Mouse (Mus musculus) heart, postnatal 4 days (tissue): Measurements from ENCODE around the gene Dab1. TPM values are rescaled to one million over a fixed set of nuclear protein-coding genes. Genes with fewer than 3 reads are reported as not detected.

ENCODE experiments used
- DNase-seq: peaks from one replicate; pipeline ENCODE4 v3.0.0; 2021
- total RNA-seq, 2 experiments: library from RNA; stranded (reverse); gene quantifications; 2 replicates each; pipeline ENCODE4 v1.2.3; 2021

The Dab1 gene
- total RNA-seq, 2 experiments from 2014 or later, result 0.29 to 0.67 TPM

DNA sequence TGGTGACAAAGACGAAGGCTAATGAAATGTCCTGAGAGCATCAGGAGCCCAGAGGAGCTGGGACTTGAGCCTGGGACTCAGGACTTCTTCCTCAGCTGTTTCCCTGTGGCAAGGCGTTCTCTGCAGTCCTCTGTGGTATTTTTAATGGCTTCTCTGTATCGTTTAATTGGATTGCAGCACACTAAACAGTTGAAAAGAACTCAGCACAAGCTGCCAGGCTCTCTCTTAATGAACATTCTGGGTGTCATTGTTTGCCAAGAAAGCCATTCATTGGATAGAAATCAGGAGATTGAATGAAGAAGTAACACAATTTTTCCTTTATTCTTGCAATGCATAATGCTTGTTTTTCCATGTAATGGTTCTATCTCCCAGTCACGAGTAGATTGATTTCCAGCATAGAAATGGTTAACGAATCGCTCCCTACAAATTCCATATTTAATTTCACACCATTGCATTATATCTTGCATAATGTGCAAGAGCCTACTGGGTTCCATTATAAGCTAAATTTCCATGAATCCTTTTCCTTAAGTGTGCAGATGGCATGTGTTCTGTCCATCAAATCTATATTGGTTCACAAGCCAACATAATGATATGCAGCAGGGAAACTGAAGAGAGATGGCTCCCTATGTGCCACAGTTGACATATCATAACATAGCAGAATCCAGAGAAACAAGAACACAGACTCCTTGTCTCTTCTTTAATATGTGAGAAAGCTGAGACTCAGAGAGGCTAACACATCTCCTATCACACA lies 650.4 kb downstream of the Dab1 start:
- no peak for DNase-seq

DNA sequence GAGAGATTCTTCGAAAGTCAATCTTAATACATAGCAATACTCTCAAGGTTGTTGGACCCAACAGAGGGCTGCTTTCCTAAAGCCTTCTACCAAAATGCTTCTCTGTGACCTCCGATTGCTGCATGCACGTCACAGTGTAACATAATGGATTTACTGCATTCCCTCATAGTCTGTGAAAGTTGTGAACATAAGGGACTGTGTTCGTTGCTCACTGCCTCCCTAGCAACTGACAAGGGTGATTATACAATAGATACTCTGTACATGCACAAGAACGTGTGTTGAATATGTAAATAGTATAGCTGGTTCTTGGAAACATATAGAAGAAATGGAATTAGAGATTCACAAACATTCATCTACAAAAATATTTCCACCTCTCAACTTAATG lies 651.0 kb downstream of the Dab1 start:
- DNase-seq, result no peak

DNA sequence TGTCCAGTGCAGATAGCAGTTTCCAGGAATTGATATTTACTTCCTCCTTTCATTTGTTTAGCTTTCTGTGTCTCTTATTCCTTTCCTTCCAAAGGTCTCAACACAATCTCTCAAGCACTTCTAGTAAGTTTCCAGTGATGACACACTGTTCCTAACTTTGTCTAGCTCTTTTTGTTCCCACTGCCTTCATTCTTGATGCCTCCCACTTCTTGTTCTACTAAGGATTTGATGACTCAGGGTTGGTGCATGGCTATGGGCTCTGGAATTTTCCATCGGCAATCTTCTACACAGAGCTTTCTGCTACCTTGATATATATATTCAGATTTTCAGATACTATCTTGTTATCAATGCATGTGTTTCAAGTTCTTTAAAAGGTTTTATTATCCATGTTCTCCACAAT lies 656.1 kb downstream of the Dab1 start:
- no peak for DNase-seq

DNA sequence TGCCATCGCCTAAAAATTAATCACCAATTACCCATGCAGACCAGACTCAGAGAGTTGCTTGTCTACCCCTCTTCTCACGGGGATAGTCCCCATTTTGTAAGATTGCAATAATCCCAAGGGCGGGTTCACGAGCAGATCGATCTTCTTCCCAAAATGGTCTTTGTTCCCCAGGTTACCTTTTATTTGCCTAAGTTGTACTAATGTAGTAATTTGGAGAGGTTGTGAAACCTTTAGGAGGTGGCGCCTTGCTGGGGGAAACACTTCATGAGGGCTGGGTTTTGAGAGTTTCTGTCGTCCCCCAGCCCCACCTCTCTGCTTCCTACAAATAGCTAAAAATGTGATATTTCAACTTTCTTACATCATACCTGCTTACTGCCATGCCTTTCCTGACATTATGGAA lies 657.8 kb downstream of the Dab1 start:
- no peak for DNase-seq

DNA sequence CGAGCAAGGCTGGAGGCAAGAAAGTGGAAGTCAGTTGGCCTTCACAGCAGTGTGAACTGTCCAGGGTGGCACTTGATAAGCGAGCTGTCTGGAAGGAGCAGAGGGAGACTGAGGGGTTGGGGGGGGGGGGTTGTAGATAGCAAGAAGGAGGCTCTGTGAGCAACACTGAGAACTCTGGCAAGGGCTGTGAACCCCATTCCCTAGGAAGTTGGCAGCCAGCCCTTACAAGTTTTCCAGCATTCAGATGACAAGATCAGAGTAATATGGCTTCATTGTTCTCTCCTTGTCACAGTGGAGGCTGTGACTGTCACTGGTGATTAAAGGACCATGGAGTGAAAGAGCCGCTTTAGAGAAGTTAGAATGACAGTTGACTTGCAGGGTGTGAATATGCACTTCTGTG lies 662.4 kb downstream of the Dab1 start:
- no peak for DNase-seq

DNA sequence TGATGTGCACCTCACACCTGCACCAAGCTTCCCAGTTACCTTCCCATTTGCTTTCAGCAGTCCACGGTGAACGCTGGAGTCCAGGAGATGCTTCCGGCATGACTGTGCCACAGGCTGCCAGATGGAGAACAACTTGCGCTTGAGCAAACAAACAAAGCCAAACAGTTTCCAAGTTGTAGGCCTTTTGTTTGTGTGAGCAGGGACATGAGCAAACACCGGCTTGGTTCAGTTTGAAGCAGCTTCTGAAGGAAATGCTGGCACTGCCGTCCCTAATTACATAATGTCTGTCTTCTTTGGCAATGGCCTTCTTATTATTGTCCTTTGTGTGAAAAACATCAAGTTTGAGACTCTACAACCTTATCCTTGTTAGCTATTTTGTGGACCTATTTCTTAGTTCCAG lies 664.7 kb downstream of the Dab1 start:
- no peak for DNase-seq

DNA sequence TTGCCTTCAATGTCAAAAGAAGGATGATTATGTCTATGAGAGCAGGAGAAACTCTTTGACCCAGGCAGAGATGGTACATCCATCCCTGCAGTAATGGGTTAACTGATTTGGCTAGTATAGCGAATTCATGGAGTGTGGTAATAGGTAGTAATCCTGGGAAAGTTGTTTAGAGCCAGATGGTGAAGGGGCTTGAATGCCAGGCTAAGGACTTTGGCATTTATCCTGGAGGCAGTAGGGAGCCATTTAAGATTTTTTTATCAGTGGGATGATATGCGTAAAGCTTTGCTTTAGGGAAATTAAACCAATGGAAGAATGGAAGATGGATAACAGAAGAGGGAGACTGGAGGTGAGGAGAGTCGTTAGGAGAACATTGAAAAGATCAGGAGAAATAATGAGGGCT lies 669.2 kb downstream of the Dab1 start:
- no peak for DNase-seq

DNA sequence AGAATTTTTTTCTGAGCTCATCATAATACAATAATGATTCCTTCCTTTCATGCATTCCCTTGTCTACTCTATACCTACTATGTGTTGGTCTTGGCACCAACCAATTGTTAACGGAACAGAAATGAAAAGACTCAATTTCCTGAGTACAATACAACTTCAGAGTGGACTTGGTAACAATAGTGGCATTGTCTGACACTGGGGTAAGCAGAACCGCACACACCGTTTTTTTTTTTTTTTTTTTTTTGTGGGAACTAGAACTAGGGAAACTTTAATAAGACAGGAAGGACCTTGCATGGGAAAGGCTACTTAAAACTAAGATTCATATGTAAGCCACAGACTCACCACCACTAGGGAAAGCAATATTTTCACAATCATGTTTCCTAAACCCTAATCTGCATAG lies 682.6 kb downstream of the Dab1 start:
- no peak for DNase-seq

DNA sequence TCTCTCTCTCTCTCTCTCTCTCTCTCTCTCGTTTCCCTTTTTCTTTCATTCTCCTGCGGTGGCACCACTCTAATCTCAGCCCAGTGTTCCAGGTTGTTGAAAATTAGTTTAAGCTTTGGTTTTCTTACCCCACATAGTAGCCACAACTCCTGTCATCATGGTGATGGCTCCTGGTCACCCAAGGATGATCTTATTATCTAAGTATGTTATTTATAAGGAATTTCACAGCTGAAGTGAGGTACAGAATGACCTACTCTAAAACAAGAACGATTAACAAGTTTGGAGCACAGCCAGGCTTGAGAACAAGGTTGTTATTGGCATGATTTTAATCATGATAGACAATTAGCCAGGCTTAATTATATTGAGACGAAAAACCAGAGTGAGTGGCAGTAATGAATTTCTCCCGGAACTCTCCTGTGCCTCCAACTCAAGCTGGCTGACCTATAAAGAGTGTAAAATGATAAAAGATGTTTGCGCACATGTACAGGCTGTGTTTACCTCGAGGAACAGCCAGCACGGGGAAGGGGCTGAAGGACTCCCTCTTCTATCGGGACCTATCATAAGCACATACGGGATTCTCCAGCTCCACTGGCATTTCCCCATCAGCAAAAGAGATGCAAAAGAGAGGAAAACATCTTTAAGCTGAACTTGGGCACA lies 684.0 kb downstream of the Dab1 start:
- no peak for DNase-seq

DNA sequence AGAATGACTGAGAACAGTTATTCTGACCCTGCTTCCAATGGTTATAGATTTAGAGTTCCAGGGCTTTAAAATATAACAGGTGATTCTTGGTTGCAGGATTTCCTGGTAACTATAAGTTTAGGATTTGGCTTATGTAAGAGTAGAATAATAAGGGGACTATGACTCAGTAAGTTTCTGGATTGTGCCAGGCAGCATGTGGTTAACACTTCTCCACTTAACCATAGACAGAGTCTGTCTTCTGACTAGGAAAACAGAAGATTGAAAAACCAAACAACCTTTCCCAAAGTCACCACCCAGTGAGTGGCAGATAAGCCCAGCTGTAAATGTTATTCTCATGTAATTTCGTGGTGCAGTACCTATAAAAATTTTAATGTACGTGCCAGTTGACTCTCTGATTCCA lies 688.6 kb downstream of the Dab1 start:
- no peak for DNase-seq

DNA sequence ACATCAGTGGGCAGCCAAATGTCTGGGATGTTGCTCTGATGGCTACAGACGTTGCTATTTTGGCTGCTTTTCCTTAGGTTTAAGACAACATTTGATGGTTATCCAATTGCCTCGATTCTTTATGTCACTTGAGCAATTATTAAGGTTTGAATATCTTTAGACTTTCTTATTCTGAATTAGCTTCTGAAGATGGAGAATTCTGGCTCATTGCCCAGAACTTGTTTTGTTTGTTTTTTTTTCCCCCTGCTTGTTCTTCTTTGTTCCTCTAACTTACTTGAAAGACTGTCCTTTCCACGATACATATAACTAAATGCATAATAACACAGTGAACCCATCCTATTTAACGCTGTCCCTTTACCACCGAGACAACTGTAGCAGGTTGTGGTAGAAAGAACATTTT lies 707.1 kb downstream of the Dab1 start:
- DNase-seq, result no peak

DNA sequence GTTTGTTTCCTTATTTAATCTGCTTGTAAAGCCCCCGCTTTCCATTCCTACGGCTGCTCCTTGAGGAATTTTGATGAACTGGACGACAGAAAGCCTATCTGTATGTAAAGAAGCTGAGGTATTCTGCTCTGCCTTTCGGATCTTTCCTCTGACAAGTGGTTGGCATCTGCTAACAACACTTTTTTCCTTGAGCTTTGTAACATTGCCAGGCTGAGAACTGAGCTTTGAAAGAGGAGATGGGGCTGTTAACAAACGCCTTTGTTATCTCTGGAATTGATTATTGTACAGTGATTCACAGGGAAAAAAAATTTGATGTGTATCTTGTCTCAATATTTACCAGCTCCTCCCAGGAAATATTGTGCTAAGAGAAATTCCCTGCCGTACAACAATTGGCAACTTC lies 712.7 kb downstream of the Dab1 start:
- no peak for DNase-seq

DNA sequence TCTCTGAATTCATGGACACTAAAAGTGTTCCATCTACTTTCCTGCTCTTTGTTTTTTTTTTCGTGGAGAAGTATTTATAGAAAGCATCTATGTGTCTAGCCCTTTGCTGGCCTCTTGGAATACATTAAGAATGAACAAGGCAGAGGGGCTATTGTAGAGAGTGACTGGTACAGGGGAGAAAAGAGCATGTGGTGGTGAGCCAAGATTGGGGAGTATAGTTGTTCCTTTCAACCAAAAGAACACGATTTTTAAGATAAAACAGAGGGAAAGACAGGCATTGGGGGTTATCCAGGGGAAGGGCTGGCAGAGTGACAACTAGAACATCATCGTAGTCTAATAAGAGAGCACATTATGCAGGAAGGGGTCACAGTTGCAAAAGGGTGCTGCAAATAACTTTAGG lies 713.2 kb downstream of the Dab1 start:
- no peak for DNase-seq

DNA sequence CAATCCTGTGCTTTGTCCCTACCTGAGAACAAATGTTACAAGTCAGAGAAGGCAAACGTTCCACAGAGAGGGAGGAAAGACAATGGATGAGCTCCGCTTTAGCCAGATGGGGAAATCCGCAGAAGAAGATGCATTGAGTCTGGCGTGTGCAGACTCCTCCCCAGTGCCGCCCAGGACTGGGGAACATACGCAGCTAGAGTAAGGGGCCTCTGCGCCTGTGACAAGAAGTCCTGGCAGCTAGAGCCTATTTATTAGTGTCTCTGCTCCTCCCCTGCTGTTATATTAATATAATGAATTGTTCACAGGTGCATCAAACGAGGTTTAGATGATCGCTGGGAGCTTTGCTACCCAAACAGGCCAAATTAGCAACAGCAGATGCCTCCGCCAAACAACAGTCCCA lies 718.1 kb downstream of the Dab1 start:
- DNase-seq, result no peak

DNA sequence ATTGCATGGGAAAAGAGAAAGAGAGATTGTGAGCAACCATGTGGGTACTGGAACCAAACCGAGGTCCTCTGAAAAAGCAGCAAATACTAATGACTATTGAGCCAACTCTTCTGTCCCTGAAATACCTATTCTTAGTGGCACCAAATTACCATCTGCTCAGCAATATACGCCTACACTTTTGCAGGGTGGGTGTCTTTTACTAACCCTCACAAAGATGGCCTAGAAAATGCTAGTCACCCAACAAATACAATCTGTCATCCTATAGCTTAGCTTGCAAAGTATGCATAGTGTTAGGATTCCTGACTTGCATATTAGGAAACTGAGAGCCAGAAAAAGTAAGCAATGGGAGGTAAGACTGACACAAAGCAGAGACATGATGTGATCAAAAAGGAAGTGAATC lies 719.2 kb downstream of the Dab1 start:
- no peak for DNase-seq

DNA sequence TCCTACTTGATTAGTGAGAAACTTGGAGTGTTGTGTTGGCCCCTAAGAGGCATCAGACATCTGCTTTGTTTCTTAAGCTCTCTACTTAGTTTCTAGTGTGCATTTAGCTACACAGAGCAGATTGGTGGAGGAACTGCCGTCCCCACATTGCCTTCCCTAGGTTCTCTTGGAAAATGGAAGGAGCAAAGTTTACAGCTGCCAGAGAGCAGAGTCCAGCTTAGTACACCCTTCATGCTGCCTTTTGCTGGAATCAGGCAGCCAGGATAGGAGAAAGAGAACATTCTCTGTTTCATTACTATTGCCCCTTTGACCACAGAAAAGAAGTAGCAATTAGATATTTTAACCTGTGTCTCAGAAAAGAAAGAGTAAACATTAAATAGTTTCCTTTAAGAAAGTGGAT lies 742.2 kb downstream of the Dab1 start:
- no peak for DNase-seq

DNA sequence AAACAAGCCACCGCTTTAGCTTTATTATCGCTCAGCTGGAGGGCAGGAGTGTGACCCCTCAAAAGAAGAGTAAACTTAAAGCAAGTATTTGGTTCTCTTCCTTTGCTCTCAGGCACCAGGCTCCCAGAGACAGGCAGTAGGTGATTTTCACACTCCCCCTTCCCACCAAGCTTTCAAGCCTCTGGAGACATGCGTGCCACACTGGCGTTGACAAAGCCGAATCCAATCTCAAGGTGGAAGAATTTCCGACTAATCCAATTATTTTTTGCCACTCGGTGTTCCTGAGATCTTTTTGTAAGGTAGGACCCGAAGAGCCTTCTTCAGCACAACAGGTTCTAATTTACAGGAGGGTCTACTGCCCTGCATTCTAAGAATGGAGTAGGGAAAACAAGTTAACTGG lies 747.3 kb downstream of the Dab1 start:
- DNase-seq, result no peak

DNA sequence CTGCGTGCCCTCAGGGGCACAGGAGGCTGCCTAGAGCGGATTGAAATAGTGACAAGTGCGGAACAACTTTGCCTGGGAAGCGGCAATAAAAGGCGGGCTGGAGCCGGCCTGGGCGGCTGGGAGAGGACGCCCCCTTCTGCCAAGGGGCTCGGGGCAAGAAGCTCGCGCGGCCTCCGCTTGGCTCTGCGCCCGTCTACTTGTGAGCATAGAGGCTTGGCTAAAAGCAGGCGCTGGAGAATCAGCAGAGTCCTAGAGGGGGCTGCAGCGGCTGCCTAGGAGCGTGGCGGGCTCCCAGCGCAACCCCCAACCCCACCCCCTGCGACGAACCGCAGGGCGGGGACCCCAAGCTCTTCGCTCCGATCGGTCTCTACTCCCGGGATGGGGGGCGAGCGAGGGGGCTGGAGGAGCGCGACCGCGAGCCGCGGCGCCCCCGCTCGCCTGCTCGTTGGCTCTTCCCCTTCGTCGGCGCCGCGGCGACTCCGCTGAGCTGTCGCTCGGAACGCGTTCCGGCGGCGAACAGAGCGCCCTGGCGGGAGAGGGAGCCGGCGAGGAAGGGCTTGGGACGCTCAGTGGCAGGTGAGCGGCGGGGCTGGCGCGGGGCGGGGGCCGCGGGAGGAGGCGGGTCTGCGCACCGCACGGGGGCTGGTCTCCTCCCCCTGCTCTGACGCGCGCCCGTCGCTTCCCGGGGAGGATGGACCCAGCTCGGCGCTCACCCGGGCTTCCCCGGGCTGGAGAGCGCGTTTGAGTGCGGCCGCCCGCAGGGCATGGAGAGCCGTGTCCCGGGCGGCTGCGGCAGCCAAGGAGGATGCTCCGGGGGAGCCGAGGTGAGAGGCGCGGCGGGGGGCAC lies 748.0 kb downstream of the Dab1 start:
- DNase-seq, result peak; percentile 65

DNA sequence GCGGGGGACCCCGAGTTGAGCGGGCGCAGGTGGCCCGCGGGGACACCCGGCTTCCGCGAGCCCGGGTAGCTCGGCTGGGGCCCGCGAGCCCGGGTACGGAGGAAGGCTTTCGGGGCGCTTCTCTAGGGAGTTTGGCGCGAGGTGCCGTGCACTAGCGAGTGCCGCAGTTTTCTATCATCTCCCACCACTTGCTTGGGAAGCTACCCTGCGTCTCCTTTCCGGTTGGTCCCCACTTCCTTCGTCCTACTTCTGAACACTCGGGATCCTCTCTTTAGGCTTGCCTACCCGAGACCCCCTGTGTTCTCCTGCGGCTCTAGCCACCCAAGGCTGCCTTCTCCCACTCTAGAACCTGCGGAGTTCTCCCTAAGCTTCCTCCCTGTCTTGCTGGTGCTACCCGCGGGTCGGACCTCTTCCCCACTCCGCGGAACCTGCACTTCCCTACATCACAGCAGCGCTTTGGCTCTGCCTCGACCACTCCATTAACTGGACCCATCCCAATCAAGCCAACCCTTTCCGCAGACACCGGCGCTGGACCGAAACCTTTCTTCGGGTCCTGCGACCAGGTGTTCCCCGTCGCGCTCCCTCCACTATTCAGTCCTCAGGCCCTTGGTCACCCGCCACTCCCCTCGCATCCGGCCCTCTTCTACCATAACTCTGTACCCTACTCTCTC lies 748.7 kb downstream of the Dab1 start:
- DNase-seq, result peak; percentile 4

DNA sequence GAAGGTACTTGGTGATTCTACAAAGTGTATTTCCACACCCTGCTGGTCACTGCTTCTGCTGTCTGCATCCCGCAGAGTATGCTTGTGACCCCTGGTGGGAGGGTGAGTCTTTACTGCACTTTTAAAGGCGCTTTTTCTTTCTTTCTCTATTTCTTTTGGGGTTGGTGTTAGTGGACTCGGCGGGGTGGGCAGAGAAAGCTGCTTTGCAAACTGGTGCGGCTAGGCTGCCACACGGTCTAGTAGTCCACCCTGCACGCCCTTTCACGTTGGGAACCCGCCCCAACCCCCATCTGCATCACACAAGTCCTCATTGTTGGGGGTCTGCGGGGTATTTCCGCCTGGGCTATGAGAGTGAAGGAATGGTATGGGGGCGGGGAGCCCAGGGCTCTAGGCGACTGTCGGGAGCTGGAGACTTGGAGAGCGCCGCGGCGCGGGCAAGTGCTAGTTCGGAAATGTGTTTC lies 749.4 kb downstream of the Dab1 start:
- peak; percentile 9 for DNase-seq

DNA sequence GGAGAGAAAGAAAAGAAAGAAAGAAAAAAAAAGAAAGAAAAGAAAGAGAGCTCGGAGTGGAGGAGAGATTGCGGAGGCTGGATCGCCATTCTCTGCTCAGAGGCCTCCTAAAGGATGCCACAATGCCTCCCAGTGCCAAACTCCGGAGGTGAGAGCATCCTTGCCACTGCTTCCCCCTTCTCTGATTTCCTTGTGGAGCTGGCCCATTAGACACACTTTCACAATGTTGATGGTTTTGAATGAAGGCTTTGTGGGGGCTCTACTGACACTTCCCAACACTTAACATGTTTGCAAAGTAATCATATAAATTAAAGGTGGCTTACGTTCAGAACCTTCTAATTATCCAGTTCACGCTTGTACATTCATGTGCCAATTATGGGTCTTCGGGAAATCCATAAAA lies 749.9 kb downstream of the Dab1 start:
- DNase-seq, result no peak

DNA sequence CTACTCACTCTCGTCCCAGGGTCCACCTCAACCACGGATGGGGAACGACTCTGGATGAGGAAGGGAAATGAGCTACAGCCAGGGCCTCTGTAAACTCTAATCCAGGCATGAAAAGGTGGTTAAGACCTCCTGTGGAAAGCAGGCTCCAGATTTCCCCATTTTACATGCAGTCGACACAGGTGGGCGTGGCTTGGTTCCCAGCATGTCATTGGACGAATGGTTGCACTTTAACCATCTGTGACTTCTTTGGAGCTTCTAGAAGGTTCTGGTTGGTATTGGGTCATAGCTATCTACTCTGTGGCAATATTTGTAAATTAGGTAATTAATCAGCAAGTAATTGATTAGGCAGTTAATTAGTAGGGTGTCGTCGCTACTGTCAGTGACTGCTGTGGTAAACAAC lies 752.0 kb downstream of the Dab1 start:
- no peak for DNase-seq

DNA sequence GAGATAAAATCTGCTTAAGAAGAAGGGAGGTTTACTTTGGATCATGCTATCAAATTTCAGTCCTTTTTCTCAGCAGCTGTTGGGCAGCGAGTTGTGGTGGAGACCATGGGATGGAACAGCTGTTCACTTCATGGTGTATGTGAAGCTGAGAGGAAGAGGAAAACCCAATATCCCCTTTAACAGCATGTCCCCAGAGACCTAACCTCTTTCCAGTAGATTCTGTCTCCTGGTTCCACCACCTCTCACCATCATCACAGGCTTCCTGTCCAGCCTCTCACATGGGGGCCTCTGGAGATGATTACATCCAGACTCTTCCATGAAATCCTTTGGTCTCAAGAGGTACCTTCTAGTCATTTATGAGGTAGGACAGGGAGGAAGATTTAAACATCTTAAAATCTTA lies 755.0 kb downstream of the Dab1 start:
- DNase-seq, result no peak
